In genomic region chr6:128301891-128302290, GRCm38 (mm10) we compare ENCODE assay signal across 16 mouse cellular contexts.
"Had no signal": no experiment of that assay in that cellular context is flagged by ENCODE, and none has a peak within 500 bp of the region (broad histone marks: within the 10 kb centered on the region; RNA-seq: fewer than 3 reads in every experiment).

No protein-coding gene starts in this region.

- DNase-seq: kidney, adult 2 months; kidney, postnatal 36 days; layer of hippocampus, postnatal 36 days; liver, embryonic 13.5 days; lung, adult 2 months; lung, postnatal 36 days; right cerebral cortex, adult 18-20 months; right cerebral cortex, postnatal 14 days; right cerebral cortex, postnatal 4 days; thymus, adult 2 months; thymus, postnatal 25 days had no signal

- H3K4me3 ChIP-seq: left cerebral cortex, adult 2 months; liver, embryonic 13.5 days; megakaryocyte, embryonic 14.5 days had no signal

- H3K27ac ChIP-seq: left cerebral cortex, adult 2 months; liver, embryonic 13.5 days; midbrain, embryonic 10.5 days; midbrain, embryonic 15.5 days; stomach, postnatal 0 days had no signal

- ATAC-seq: midbrain, embryonic 15.5 days had no signal

- H3K36me3 ChIP-seq: liver, embryonic 13.5 days; midbrain, embryonic 10.5 days; midbrain, embryonic 15.5 days had no signal

- H3K9me3 ChIP-seq: liver, embryonic 13.5 days; midbrain, embryonic 15.5 days had no signal

- H3K9ac ChIP-seq: liver, embryonic 13.5 days; midbrain, embryonic 15.5 days had no signal
